Mouse (Mus musculus) limb, embryonic 15.5 days (tissue): Measurements from ENCODE around the gene Tnfsf11. TPM values are rescaled to one million over a fixed set of nuclear protein-coding genes. Genes with fewer than 3 reads are reported as not detected.

Experiments used
- ATAC-seq: fragments of 200-750 bp; cut with Nextera tagmentation; 2 replicates; pipeline ENCODE4 v1.8.0; 2017; ENCODE audit warnings: low read depth, moderate TSS enrichment; ENCODE audit not compliant: insufficient number of reproducible peaks, low FRiP score, low TSS enrichment
- H3K27ac ChIP-seq: fragments of 300-500 bp; sonication (generic); 2 replicates; pipeline ENCODE4 v1.5.1; 2015; ENCODE audit warnings: moderate library complexity, mild to moderate bottlenecking, inconsistent platforms
- H3K27me3 ChIP-seq: fragments of 300-500 bp; sonication (generic); 2 replicates; pipeline ENCODE4 v1.6.1; 2015; ENCODE audit warnings: inconsistent platforms
- H3K36me3 ChIP-seq: fragments of 300-500 bp; sonication (generic); 2 replicates; pipeline ENCODE4 v1.6.1; 2015; ENCODE audit warnings: inconsistent platforms
- H3K4me1 ChIP-seq: fragments of 300-500 bp; sonication (generic); 2 replicates; pipeline ENCODE4 v1.6.1; 2015; ENCODE audit warnings: inconsistent platforms
- H3K4me2 ChIP-seq: fragments of 300-500 bp; sonication (generic); 2 replicates; pipeline ENCODE4 v1.6.1; 2015; ENCODE audit warnings: mild to moderate bottlenecking, inconsistent platforms
- H3K4me3 ChIP-seq: fragments of 300-500 bp; sonication (generic); 2 replicates; pipeline ENCODE4 v1.5.1; 2015; ENCODE audit warnings: mild to moderate bottlenecking, inconsistent platforms
- H3K9ac ChIP-seq: fragments of 300-500 bp; sonication (generic); 2 replicates; pipeline ENCODE4 v1.6.1; 2015; ENCODE audit warnings: inconsistent platforms
- H3K9me3 ChIP-seq: fragments of 300-500 bp; sonication (generic); 2 replicates; pipeline ENCODE4 v1.6.1; 2016; ENCODE audit warnings: inconsistent platforms
- WGBS: fragments of 180-500 bp; shearing (Covaris S2); methylation state at CpG from one replicate; pipeline ENCODE4 v1.1.7; 2015; 5-methylcytosine and 5-hydroxymethylcytosine counted together
- polyA plus RNA-seq: library from polyadenylated mRNA; unstranded; fragments of >200 nt; fragmentation: Nextera tagmentation; extraction: Ambion mirVana; gene quantifications from 2 replicates; pipeline ENCODE4 v1.2.1, GENCODE M21; 2015

The Tnfsf11 gene
- polyA plus RNA-seq, 1 experiment from 2014 or later: 0.96 TPM

DNA sequence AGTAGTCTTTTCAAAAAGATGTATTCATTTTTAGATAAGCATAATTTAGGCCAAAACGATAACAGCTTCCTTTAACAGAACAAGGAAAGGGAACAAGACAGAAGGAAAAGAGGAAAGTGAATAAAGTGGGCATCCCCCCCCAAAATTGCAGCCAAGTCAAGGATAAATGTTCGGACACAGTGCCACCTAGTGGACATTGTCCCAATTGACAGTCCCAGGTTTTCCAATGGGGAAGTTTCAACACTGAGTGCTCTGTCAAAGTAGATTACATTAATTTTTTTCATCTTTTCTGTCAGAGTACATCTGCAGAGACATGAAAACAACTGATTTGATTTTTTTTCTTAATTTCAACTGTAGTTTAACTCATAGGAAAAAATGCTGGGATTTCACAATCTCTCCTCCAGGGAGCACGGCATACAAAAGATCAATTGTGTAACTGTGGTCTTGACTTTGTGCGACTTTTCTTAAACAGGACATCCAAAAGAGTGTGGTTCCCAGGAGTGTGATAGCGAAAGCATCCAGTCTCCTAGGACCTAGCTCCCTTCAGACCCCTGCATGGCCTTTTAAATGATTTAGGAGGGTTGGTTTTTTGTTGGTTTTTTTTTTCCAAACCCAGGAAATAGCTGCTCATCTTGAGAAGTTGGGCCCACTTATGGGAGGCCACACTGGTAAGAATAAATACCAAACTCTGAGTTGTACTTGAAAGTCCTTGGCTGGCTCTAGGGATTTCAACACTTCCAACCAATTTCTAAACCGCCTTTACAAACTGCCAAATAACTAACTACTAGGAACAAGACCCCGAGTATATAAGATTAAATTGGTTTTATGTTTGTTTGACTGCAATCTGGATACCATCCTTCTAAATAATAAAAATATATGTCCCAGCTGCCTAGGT lies 19.7 kb downstream of the Tnfsf11 start:
- 46% methylated on average over 7 of the region's 7 CpGs for WGBS

DNA sequence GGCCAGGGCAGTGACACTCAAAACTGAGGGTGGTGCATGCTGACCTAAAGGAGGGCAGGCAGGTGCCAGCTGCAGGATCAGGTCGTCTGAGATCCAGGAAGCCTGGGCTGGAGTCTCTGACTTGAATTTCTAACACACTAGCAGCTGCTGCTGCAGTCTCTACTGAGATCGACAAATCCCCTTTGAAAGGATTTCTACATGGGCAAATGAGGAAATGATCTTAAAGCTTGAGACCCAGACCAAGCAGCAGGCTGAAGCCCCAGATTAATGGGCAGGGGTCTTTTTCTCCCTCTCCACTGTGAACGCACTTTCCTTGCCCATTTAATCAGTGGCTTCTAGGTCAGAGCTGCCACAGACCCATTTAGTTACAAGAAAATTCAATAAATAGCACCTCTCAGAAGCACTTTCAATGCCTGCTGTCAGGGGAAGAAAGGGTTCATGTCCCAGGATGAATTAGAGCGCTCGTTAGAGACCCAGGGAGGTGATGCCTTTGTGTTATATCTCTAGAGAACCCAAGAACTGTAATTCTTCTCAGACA lies 21.8 kb downstream of the Tnfsf11 start:
- Histone ChIP-seq H3K9me3 (no peaks in the 10 kb centered on the region), H3K4me3 (no peak overlapping the region), H3K27ac (no peak overlapping the region), H3K9ac (no peak overlapping the region), H3K36me3 (no peaks in the 10 kb centered on the region), H3K4me2 (no peak overlapping the region), H3K4me1 (no peaks in the 10 kb centered on the region), H3K27me3 (peaks cover 6% of the 10 kb centered on the region; the same call in 1 of the 2 replicates)
- no peak for ATAC-seq
- 47% methylated on average over 5 of the region's 5 CpGs for WGBS

More for the DNA sequence above, 19.7 kb downstream of the Tnfsf11 start:
- ATAC-seq: no peak
- H3K9ac ChIP-seq: no peak overlapping the region
- no peak overlapping the region for H3K4me3 ChIP-seq
- H3K9me3 ChIP-seq: no peaks in the 10 kb centered on the region
- no peak overlapping the region for H3K4me2 ChIP-seq
- H3K27me3 ChIP-seq: peaks cover 6% of the 10 kb centered on the region; the same call in 1 of the 2 replicates
- no peaks in the 10 kb centered on the region for H3K4me1 ChIP-seq
- H3K27ac ChIP-seq: no peak overlapping the region
- H3K36me3 ChIP-seq: no peaks in the 10 kb centered on the region

DNA sequence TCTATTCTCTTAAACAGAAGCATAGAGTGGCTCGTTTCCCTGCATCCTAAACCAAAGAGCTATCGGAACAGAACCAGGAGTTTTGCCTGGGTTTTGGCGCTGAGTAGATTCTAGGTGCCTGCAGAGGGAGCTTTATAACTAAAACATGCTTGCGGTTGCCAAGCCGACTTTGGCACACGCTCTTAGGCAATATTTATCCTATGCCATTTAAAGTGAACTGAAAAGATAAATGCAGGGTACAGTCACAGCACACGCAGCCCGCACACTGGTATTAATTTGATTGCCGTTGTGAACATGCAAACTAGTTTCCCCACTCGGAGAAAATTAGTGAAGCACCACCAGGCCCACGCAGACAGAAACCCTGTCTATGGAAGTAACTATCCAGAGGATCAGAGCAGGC lies 25.4 kb downstream of the Tnfsf11 start:
- Histone ChIP-seq H3K9me3 (no peaks in the 10 kb centered on the region), H3K27me3 (no peaks in the 10 kb centered on the region), H3K27ac (no peak overlapping the region), H3K4me3 (no peak overlapping the region), H3K4me1 (no peaks in the 10 kb centered on the region), H3K9ac (no peak overlapping the region), H3K4me2 (no peak overlapping the region), H3K36me3 (no peaks in the 10 kb centered on the region)
- no peak for ATAC-seq
- WGBS: 63% methylated on average over 11 of the region's 11 CpGs

DNA sequence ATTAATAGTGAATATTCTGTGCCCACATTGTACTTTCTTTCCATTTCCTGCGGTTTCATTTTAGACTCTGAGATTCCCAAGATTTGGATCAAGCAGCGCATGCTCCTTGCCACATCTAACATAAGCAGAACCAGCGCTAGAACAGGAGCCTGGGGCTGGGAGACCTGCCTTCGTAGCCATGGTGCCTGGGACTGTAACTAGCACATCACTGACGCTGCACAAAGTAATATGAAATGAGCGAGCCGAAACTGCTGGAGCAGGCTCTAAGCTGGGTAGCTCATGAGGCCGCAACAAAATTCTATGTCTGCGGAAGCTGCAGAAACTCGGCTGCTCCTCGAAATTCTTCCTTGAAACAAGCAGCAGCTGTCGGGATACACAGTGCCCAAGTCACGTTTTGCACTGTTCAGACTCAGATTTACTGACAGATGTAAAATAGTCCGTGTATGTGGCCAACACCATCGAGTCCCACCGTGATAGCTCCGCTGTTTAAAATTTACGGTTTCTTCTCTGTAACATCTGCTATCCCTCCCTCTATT lies 31.4 kb downstream of the Tnfsf11 start:
- WGBS: 62% methylated on average over 18 of the region's 18 CpGs
- no peak overlapping the region for H3K27ac ChIP-seq

DNA sequence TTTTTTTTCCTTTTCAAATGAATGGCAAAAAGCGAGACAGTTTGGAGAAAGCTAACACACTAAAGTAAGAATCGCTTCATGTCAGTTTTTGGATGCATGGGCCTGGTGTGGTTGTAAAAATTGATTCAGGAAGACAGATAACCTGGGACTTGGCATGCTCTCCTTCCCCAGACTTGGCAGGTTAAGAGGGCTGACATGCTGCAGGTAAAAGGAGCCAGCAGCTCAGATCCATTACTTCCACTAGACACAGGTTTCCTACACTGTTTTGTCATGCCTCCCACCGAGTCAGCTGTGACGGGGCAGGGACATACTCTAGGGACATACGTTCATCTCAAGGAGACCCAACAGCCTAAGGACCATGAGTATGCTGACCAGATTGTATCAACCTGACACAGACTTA lies 33.0 kb downstream of the Tnfsf11 start:
- H3K9ac ChIP-seq: no peak overlapping the region
- H3K27ac ChIP-seq: no peak overlapping the region
- H3K36me3 ChIP-seq: no peaks in the 10 kb centered on the region
- H3K9me3 ChIP-seq: no peaks in the 10 kb centered on the region
- H3K4me3 ChIP-seq: no peak overlapping the region
- no peaks in the 10 kb centered on the region for H3K27me3 ChIP-seq
- 81% methylated on average over 5 of the region's 5 CpGs for WGBS
- no peaks in the 10 kb centered on the region for H3K4me1 ChIP-seq
- no peak for ATAC-seq
- H3K4me2 ChIP-seq: no peak overlapping the region

More for the DNA sequence above, 31.4 kb downstream of the Tnfsf11 start:
- Histone ChIP-seq H3K27me3 (no peaks in the 10 kb centered on the region), H3K4me2 (no peak overlapping the region), H3K36me3 (no peaks in the 10 kb centered on the region), H3K9me3 (no peaks in the 10 kb centered on the region), H3K9ac (no peak overlapping the region), H3K4me3 (no peak overlapping the region), H3K4me1 (no peaks in the 10 kb centered on the region)
- ATAC-seq: no peak

DNA sequence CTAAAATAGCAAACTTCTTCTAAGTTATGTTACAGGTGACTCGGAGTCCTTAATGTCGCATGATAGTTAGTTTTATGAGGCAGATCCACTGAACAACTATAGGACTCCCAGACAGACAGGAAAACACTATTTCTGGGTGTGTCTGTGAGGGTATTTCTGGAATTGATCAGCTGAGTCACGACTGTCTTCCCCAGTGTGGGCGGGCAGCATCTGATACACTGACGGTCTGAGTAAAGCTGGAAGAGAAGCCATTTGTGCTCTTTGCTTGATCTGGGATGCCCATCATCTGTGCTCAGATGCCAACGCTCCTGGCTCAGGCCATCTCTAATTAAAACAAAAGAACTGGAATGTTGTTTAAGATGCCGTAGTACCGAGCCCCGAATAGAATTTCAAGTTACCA lies 33.7 kb downstream of the Tnfsf11 start:
- WGBS: 81% methylated on average over 9 of the region's 9 CpGs
- Histone ChIP-seq H3K4me3 (no peak overlapping the region), H3K9me3 (no peaks in the 10 kb centered on the region), H3K4me1 (no peaks in the 10 kb centered on the region), H3K36me3 (no peaks in the 10 kb centered on the region), H3K27me3 (no peaks in the 10 kb centered on the region), H3K4me2 (no peak overlapping the region), H3K27ac (no peak overlapping the region), H3K9ac (no peak overlapping the region)
- no peak for ATAC-seq

DNA sequence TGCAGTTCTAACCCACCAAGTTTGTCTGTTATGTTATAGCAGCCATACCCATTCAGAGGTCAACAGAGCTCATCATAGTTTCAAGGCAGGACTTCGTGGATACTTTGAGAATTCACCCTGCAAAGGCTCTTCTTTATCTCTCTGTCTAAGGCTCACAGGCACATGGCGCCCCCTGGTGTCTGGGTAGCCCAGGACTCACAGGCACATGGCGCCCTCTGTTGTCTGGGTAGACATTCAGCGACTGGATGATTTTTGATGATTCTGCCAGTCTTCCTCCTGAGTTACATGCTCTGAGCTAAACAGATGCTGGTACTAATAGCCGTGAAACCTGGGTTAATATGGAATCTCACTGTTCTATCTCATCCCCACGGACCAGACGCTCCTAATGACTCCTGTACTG lies 34.3 kb downstream of the Tnfsf11 start:
- no peak overlapping the region for H3K4me2 ChIP-seq

DNA sequence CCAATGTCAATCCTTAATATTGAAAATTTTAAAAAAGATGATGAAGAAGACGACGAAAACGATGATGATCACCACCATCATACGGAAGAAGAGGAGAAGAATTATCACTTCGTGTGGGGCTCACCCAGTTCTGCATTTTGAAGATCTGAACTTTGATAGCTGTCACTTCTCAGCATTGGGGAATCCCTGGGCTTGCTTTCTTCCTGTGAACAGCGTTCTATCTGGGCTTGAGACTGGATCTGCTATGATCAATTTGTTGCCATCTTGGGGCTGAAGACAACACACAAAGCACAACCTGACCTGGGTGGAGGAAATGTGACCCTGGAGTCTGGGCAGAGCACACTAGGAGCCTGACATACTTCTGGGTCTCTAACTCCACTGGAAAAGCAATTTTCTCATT lies 43.0 kb downstream of the Tnfsf11 start:
- Histone ChIP-seq H3K4me2 (no peak overlapping the region), H3K4me1 (no peaks in the 10 kb centered on the region), H3K4me3 (no peak overlapping the region), H3K36me3 (no peaks in the 10 kb centered on the region), H3K9ac (no peak overlapping the region), H3K9me3 (no peaks in the 10 kb centered on the region), H3K27me3 (no peaks in the 10 kb centered on the region), H3K27ac (no peak overlapping the region)
- 87% methylated on average over 6 of the region's 6 CpGs for WGBS
- ATAC-seq: no peak

More for the DNA sequence above, 34.3 kb downstream of the Tnfsf11 start:
- no peaks in the 10 kb centered on the region for H3K9me3 ChIP-seq
- no peaks in the 10 kb centered on the region for H3K27me3 ChIP-seq
- H3K4me3 ChIP-seq: no peak overlapping the region
- H3K27ac ChIP-seq: no peak overlapping the region
- no peak for ATAC-seq
- 79% methylated on average over 7 of the region's 7 CpGs for WGBS
- H3K36me3 ChIP-seq: no peaks in the 10 kb centered on the region
- H3K9ac ChIP-seq: no peak overlapping the region
- H3K4me1 ChIP-seq: no peaks in the 10 kb centered on the region

DNA sequence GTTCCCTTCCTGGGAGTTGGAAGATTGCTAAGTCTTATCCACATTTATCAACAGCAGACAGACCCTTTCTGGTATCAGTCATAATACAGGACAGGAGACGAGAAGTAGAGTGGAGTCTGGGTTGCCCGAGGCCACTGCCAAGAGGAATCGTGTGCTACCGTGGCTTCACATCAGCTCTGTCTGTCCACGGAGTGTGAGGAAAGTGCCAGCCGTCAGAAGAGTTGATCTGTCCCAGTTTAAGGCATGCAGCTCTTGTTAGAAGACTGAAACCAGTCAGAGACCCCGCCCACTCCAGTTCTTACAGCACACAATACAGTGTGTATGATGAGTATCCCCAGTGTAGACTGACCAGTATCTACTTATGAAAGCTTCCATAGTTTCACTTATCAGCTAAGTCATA lies 45.2 kb downstream of the Tnfsf11 start:
- ATAC-seq: no peak
- no peaks in the 10 kb centered on the region for H3K27me3 ChIP-seq
- no peaks in the 10 kb centered on the region for H3K9me3 ChIP-seq
- no peak overlapping the region for H3K9ac ChIP-seq
- no peaks in the 10 kb centered on the region for H3K36me3 ChIP-seq
- no peaks in the 10 kb centered on the region for H3K4me1 ChIP-seq
- H3K27ac ChIP-seq: no peak overlapping the region
- no peak overlapping the region for H3K4me2 ChIP-seq
- WGBS: 87% methylated on average over 7 of the region's 7 CpGs
- H3K4me3 ChIP-seq: no peak overlapping the region

DNA sequence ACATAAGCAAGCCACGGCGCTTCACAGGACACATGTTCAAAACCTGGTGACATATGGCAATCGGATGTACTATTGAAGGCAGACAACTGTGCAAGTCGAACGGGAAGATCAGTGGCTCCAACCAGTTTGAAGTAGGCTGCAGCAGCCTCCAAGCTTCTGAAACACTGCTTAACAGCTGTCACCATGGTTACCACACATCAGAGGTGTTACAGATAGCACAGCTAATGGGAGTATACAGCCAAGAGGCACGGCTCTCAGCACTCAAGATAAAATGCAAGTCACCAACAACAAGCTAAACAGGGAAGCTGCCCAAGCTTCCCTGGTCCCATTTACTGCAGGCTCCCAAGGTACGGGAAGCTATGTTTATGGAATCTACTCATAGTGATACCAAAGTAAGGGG lies 46.6 kb downstream of the Tnfsf11 start:
- Histone ChIP-seq H3K9me3 (no peaks in the 10 kb centered on the region), H3K9ac (no peak overlapping the region), H3K4me3 (no peak overlapping the region), H3K27ac (no peak overlapping the region), H3K27me3 (no peaks in the 10 kb centered on the region), H3K4me2 (no peak overlapping the region), H3K36me3 (no peaks in the 10 kb centered on the region), H3K4me1 (no peaks in the 10 kb centered on the region)
- 62% methylated on average over 7 of the region's 7 CpGs for WGBS
- ATAC-seq: no peak

DNA sequence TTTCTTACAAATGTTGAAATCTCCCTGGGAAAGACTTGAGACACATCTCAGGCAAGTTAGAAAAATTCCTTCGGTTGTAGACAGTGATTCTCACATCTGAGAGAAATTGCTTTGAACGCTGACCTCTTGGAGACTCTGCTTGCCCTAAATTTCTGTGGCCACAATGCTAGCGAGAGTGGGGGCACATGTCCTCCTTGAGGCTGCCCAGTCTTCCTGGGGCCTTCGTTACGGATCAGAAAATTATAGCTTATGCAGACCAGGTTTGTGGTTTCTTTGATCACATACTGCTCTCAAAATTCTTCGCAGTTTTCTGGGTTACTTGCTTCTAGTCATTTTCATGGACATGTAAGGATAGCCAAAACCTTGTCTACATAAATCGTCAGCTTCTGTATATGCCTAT lies 53.8 kb downstream of the Tnfsf11 start:
- no peaks in the 10 kb centered on the region for H3K9me3 ChIP-seq
- H3K4me3 ChIP-seq: no peak overlapping the region
- H3K9ac ChIP-seq: no peak overlapping the region
- no peak for ATAC-seq
- H3K36me3 ChIP-seq: no peaks in the 10 kb centered on the region
- no peaks in the 10 kb centered on the region for H3K4me1 ChIP-seq
- WGBS: 69% methylated on average over 7 of the region's 7 CpGs
- H3K27me3 ChIP-seq: no peaks in the 10 kb centered on the region
- no peak overlapping the region for H3K27ac ChIP-seq
- no peak overlapping the region for H3K4me2 ChIP-seq

DNA sequence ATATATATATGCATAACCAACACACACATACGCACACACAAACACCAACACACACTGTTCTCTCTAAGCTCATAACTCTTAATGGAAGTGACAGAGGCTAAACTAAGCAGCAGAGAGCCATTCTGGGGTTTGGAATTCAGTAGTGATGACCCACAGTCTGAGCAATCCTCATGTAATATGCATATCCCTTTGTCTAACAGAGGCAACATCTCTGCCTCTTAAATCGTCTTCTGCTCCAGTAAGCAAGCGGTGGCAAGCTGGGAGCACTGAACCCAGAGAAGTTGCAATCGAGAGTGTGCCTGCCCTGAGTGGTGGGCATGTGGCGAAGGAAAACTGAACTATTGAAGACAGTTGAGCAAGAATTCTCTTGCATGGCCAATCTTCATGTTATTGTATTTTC lies 61.2 kb downstream of the Tnfsf11 start:
- ATAC-seq: no peak
- H3K36me3 ChIP-seq: no peaks in the 10 kb centered on the region
- no peaks in the 10 kb centered on the region for H3K4me1 ChIP-seq
- no peak overlapping the region for H3K9ac ChIP-seq
- H3K4me2 ChIP-seq: no peak overlapping the region
- H3K27ac ChIP-seq: no peak overlapping the region
- no peak overlapping the region for H3K4me3 ChIP-seq
- H3K27me3 ChIP-seq: no peaks in the 10 kb centered on the region
- no peaks in the 10 kb centered on the region for H3K9me3 ChIP-seq
- 95% methylated on average over 5 of the region's 5 CpGs for WGBS
